Mouse (Mus musculus): ENCODE measurements around the gene Iqcb1. TPM values are rescaled to one million over a fixed set of nuclear protein-coding genes. Genes with fewer than 3 reads are reported as not detected.
A peak's percentile ranks its signal among the peaks of the same experiment; 100 is the strongest.

Gene Iqcb1
- total RNA-seq, 4 experiments from 2014 or later = 3.9 to 4.9 (median 4.8) TPM

GRCm38 (mm10) chr16:36875276-36875851, 47.2 kb downstream of the Iqcb1 start:
- DNase-seq (ENCODE audit: low spot score in 2 of 2) = peak; percentile 31 to 62

- DNase-seq (ENCODE audit: low spot score in 2 of 2) = no peak
Observed at GRCm38 (mm10) chr16:36877316-36877715, 49.1 kb downstream of the Iqcb1 start.

- DNase-seq (ENCODE audit: low spot score in 2 of 2) = no peak
Observed at GRCm38 (mm10) chr16:36882737-36883343, 54.7 kb downstream of the Iqcb1 start.

GRCm38 (mm10) chr16:36884881-36885280, 56.7 kb downstream of the Iqcb1 start:
- no peak for DNase-seq (ENCODE audit: low spot score in 2 of 2)

GRCm38 (mm10) chr16:36885912-36886311, 57.7 kb downstream of the Iqcb1 start:
- DNase-seq (ENCODE audit: low spot score in 2 of 2) = no peak

GRCm38 (mm10) chr16:36887546-36887945, 59.4 kb downstream of the Iqcb1 start:
- DNase-seq (ENCODE audit: low spot score in 2 of 2) = no peak

- DNase-seq (ENCODE audit: low spot score in 2 of 2) = no peak
Observed at GRCm38 (mm10) chr16:36890559-36890958, 62.4 kb downstream of the Iqcb1 start.

- DNase-seq (ENCODE audit: low spot score in 2 of 2) = no peak
Observed at GRCm38 (mm10) chr16:36891415-36891814, 63.2 kb downstream of the Iqcb1 start.

GRCm38 (mm10) chr16:36893317-36893716, 65.1 kb downstream of the Iqcb1 start:
- no peak for DNase-seq (ENCODE audit: low spot score in 2 of 2)

- no peak for DNase-seq (ENCODE audit: low spot score in 2 of 2)
Observed at GRCm38 (mm10) chr16:36896712-36897111, 68.5 kb downstream of the Iqcb1 start.

GRCm38 (mm10) chr16:36903156-36903555, 75.0 kb downstream of the Iqcb1 start:
- DNase-seq (ENCODE audit: low spot score in 2 of 2) = no peak

GRCm38 (mm10) chr16:36911909-36912308, 83.7 kb downstream of the Iqcb1 start:
- no peak for DNase-seq (ENCODE audit: low spot score in 2 of 2)

GRCm38 (mm10) chr16:36912311-36912710, 84.1 kb downstream of the Iqcb1 start:
- DNase-seq (ENCODE audit: low spot score in 2 of 2) = no peak

GRCm38 (mm10) chr16:36914195-36914594, 86.0 kb downstream of the Iqcb1 start:
- no peak for DNase-seq (ENCODE audit: low spot score in 2 of 2)

- no peak for DNase-seq (ENCODE audit: low spot score in 2 of 2)
Observed at GRCm38 (mm10) chr16:36918505-36918904, 90.3 kb downstream of the Iqcb1 start.

- DNase-seq (ENCODE audit: low spot score in 2 of 2) = no peak
Observed at GRCm38 (mm10) chr16:36920410-36920809, 92.2 kb downstream of the Iqcb1 start.

GRCm38 (mm10) chr16:36921067-36921613, 93.0 kb downstream of the Iqcb1 start:
- no peak for DNase-seq (ENCODE audit: low spot score in 2 of 2)

GRCm38 (mm10) chr16:36921980-36922379, 93.8 kb downstream of the Iqcb1 start:
- no peak for DNase-seq (ENCODE audit: low spot score in 2 of 2)

Small RNAs within 50 kb of the gene (microRNA-seq; reads per million reads assigned to microRNA genes)
- gene Gm22617 = not detected

Other genes starting within 250 kb of the Iqcb1 start
- gene Cd86, start 162.3 kb upstream of the Iqcb1 start, total RNA-seq (2022) = under 1 TPM; 0.27 to 0.65 (median 0.43) TPM
- gene Ildr1, start 134.4 kb upstream of the Iqcb1 start, total RNA-seq (2022) = under 1 TPM in 2 of 4 experiments, not detected in 2; 0.17 to 0.20 TPM
- 1 to 10 TPM in 2 of 4 experiments, under 1 TPM in 2; 0.51 to 2.5 (median 1.5) TPM for gene Slc15a2, start 43.4 kb upstream of the Iqcb1 start, total RNA-seq (2022)
- gene Eaf2, start 46.6 kb downstream of the Iqcb1 start, total RNA-seq (2022) = under 1 TPM in 1 of 4 experiments, not detected in 3; 0.67 TPM
- 10 to 100 TPM; 27.1 to 32.0 (median 28.2) TPM for gene Golgb1, start 46.8 kb downstream of the Iqcb1 start, total RNA-seq (2022)
- 1 to 10 TPM in 3 of 4 experiments, under 1 TPM in 1; 0.89 to 2.0 (median 1.7) TPM for gene Hcls1, start 106.6 kb downstream of the Iqcb1 start, total RNA-seq (2022)
- 100 to 1,000 TPM; 312 to 390 (median 343) TPM for gene Fbxo40, start 162.1 kb downstream of the Iqcb1 start, total RNA-seq (2022)
- gene Polq, start 183.4 kb downstream of the Iqcb1 start, total RNA-seq (2022) = 1 to 10 TPM in 1 of 4 experiments, under 1 TPM in 3; 0.39 to 1.7 (median 0.52) TPM

Measured in gastrocnemius, adult 8-10 months (tissue).